Mouse (Mus musculus): ENCODE measurements around the gene Msmo1. TPM values are rescaled to one million over a fixed set of nuclear protein-coding genes. Genes with fewer than 3 reads are reported as not detected.

The Msmo1 gene
- 63.8 TPM for polyA plus RNA-seq (2014; fragmentation: Illumina TruSeq; extraction: RNeasy Lipid Tissue Mini Kit (QIAGEN cat#74804); ENCODE audit: low read depth, low replicate concordance)

GRCm38 (mm10) chr8:64733271-64733943, at the start of gene Msmo1:
TSS of gene Msmo1 (minus strand) at chr8:64733792.

GRCm38 (mm10) chr8:64692651-64693201, 40.9 kb downstream of the Msmo1 start, which contains the start of gene Cpe:
TSS of gene Cpe (minus strand) at chr8:64693054.

Other genes starting within 250 kb of the Msmo1 start
- gene Cpe, start 40.7 kb downstream of the Msmo1 start, polyA plus RNA-seq (2014; fragmentation: Illumina TruSeq; extraction: RNeasy Lipid Tissue Mini Kit (QIAGEN cat#74804); ENCODE audit: low read depth, low replicate concordance): 100 TPM
- gene Klhl2, start 116.2 kb upstream of the Msmo1 start, polyA plus RNA-seq (2014; fragmentation: Illumina TruSeq; extraction: RNeasy Lipid Tissue Mini Kit (QIAGEN cat#74804); ENCODE audit: low read depth, low replicate concordance): 57.4 TPM
- gene Tmem192, start 213.4 kb upstream of the Msmo1 start, polyA plus RNA-seq (2014; fragmentation: Illumina TruSeq; extraction: RNeasy Lipid Tissue Mini Kit (QIAGEN cat#74804); ENCODE audit: low read depth, low replicate concordance): 34.6 TPM

Measured in adipose tissue, adult 10 weeks (tissue).